In the genomic region with DNA sequence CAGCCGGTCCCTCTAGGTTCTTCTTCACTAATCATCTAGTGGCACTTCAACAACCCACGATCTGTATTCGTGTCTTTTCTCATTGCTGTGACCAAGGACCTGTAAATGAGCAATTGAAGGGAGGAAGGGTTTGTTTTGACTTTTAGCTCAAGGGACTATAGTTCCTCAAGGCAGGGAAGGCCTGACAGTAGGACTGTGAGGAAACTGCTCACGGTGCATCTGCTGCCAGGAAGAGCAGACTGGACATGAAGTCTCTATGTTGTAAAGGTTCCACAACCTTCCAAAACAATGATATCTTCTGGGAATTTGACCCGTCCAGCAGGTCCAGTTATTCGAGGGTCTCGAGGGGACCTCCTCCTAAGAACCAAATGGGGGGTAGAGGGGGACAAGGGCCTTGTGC, we compare ENCODE assay signal across 17 mouse cellular contexts.
DNase-seq lines count a peak whose midpoint lies in the region; ATAC-seq and TF ChIP-seq lines count a peak whose summit lies in the region.
"Had no signal": no experiment of that assay in that cellular context is flagged by ENCODE, and none has a peak within 500 bp of the region (broad histone marks: within the 10 kb centered on the region; RNA-seq: fewer than 3 reads in every experiment).

No protein-coding gene starts in this region.

- no peaks in the 10 kb centered on the region for H3K9me3 ChIP-seq in midbrain, embryonic 10.5 days (replicated peaks)
- H3K9me3 ChIP-seq in midbrain, embryonic 16.5 days (replicated peaks; ENCODE audit: control insufficient read depth, low read length, poor library complexity, severe bottlenecking), result no peaks in the 10 kb centered on the region
- no peaks in the 10 kb centered on the region for H3K9me3 ChIP-seq in MEL (replicated peaks; ENCODE audit: insufficient read depth, low read length)
- H3K9me3 ChIP-seq: embryonic facial prominence, embryonic 10.5 days; embryonic facial prominence, embryonic 12.5 days had no signal

- H3K4me1 ChIP-seq in midbrain, embryonic 10.5 days, result no peaks in the 10 kb centered on the region
- no peaks in the 10 kb centered on the region for H3K4me1 ChIP-seq in midbrain, embryonic 16.5 days (ENCODE audit: control insufficient read depth, insufficient read depth, low read length)
- peaks cover 3 to 29% of the 10 kb centered on the region in 2 experiments; a peak in 3 of 4 replicates for H3K4me1 ChIP-seq in MEL (ENCODE audit: control insufficient read depth in 1 of 2, insufficient read depth in 2 of 2, low read length in 2 of 2)
- H3K4me1 ChIP-seq: embryonic facial prominence, embryonic 10.5 days; embryonic facial prominence, embryonic 12.5 days had no signal

- no peaks in the 10 kb centered on the region for H3K27me3 ChIP-seq in midbrain, embryonic 10.5 days (ENCODE audit: low read depth, poor library complexity, severe bottlenecking)
- no peaks in the 10 kb centered on the region for H3K27me3 ChIP-seq in midbrain, embryonic 16.5 days (ENCODE audit: control insufficient read depth, insufficient read depth, low read depth, low read length)
- H3K27me3 ChIP-seq in MEL (ENCODE audit: control insufficient read depth in 1 of 2, insufficient read depth in 2 of 2, low read length in 2 of 2), result no peaks in the 10 kb centered on the region
- H3K27me3 ChIP-seq: embryonic facial prominence, embryonic 12.5 days had no signal

- TF ChIP-seq RAD21 in MEL (IDR thresholded peaks at IDR 0.05; ENCODE audit: low read depth, low read length), result no peak

- H3K27ac ChIP-seq in midbrain, embryonic 10.5 days (replicated peaks), result no peak overlapping the region
- no peak overlapping the region for H3K27ac ChIP-seq in midbrain, embryonic 16.5 days (ENCODE audit: low read length)
- peak overlapping the region; percentile 94 for H3K27ac ChIP-seq in MEL (ENCODE audit: control insufficient read depth, low read depth, low read length)
- H3K27ac ChIP-seq: embryonic facial prominence, embryonic 10.5 days; embryonic facial prominence, embryonic 12.5 days had no signal

- DNase-seq in midbrain, embryonic 10.5 days (ENCODE audit: low spot score), result peak; percentile 3
- DNase-seq in MEL (ENCODE audit: low read depth, low spot score), result peak; percentile 80
- DNase-seq in MEL-GATA-1-ER (ENCODE audit: extremely low read depth, low read depth), result peak; percentile 68
- no peak for DNase-seq in adrenal gland, postnatal 14 days
- DNase-seq: adrenal gland, adult 2 months; adrenal gland, postnatal 10 days; adrenal gland, postnatal 36 days; cerebellum, adult 11-12 months; cerebellum, adult 2 months; cerebellum, adult 9-10 months; cerebellum, postnatal 10 days; cerebellum, postnatal 25 days had no signal

- peak in 1 of 2 experiments; percentile 25; a peak in 1 of 4 replicates for TF ChIP-seq POLR2A in MEL (IDR thresholded peaks at IDR 0.05; ENCODE audit: control insufficient read depth in 1 of 2, insufficient read depth in 1 of 2, low read depth in 1 of 2, low read length in 2 of 2, poor library complexity in 1 of 2)

- H3K9ac ChIP-seq in midbrain, embryonic 16.5 days (ENCODE audit: low read depth, low read length), result no peak overlapping the region
- peak overlapping the region; percentile 56 for H3K9ac ChIP-seq in MEL (ENCODE audit: control insufficient read depth, low read depth, low read length, poor library complexity, severe bottlenecking)
- H3K9ac ChIP-seq: embryonic facial prominence, embryonic 12.5 days had no signal

- H3K4me2 ChIP-seq in midbrain, embryonic 16.5 days (ENCODE audit: low read length), result no peak overlapping the region
- H3K4me2 ChIP-seq: embryonic facial prominence, embryonic 12.5 days had no signal

- no peak for TF ChIP-seq CTCF in MEL (IDR thresholded peaks at IDR 0.05 in 2 of 3, conservative IDR thresholded peaks at IDR 0.05 in 1 of 3; ENCODE audit: control insufficient read depth in 1 of 3, insufficient read depth in 1 of 3, low read depth in 2 of 3, low read length in 3 of 3, poor library complexity in 1 of 3, severe bottlenecking in 1 of 3)

- no peaks in the 10 kb centered on the region for H3K79me2 ChIP-seq in MEL (ENCODE audit: control insufficient read depth, insufficient read depth, low read length, poor library complexity)

- 94% methylated on average over 7 of the region's 7 CpGs for WGBS in midbrain, embryonic 10.5 days
- 86% methylated on average over 7 of the region's 7 CpGs for WGBS in midbrain, embryonic 16.5 days

- no peaks in the 10 kb centered on the region for H3K36me3 ChIP-seq in midbrain, embryonic 10.5 days
- H3K36me3 ChIP-seq in midbrain, embryonic 16.5 days (ENCODE audit: control insufficient read depth, insufficient read depth, low read length), result no peaks in the 10 kb centered on the region
- peaks cover 0 to 32% of the 10 kb centered on the region in 2 experiments; a peak in 2 of 4 replicates for H3K36me3 ChIP-seq in MEL (ENCODE audit: control insufficient read depth in 1 of 2, insufficient read depth in 2 of 2, low read length in 2 of 2)
- H3K36me3 ChIP-seq: embryonic facial prominence, embryonic 10.5 days; embryonic facial prominence, embryonic 12.5 days had no signal

- no peak for ATAC-seq in midbrain, embryonic 16.5 days
- ATAC-seq: forebrain, embryonic 14.5 days; forebrain, embryonic 16.5 days had no signal

- no peak overlapping the region for H3K4me3 ChIP-seq in midbrain, embryonic 10.5 days
- H3K4me3 ChIP-seq in midbrain, embryonic 16.5 days (ENCODE audit: low read depth, low read length), result no peak overlapping the region
- H3K4me3 ChIP-seq in MEL (ENCODE audit: control insufficient read depth in 1 of 2, insufficient read depth in 1 of 2, low read depth in 2 of 2, low read length in 2 of 2), result peak overlapping the region in 1 of 2 experiments; percentile 8; a peak in 1 of 4 replicates
- H3K4me3 ChIP-seq: embryonic facial prominence, embryonic 10.5 days; embryonic facial prominence, embryonic 12.5 days had no signal

- no peak; a peak in 1 of 4 replicates for TF ChIP-seq EP300 in MEL (IDR thresholded peaks at IDR 0.05; ENCODE audit: low read depth in 1 of 2, low read length in 2 of 2)

TF ChIP-seq in MEL, 35 proteins besides CTCF, POLR2A, EP300 and RAD21:
- TF ChIP-seq SIN3A (IDR thresholded peaks at IDR 0.05; ENCODE audit: low read length) (0 out of 2 replicates have a peak, but pooled peaks have one; percentile 18), HCFC1 (IDR thresholded peaks at IDR 0.05; ENCODE audit: low read depth, low read length) (no peak)
